Mouse (Mus musculus): Measurements from ENCODE around the gene Specc1. TPM values are rescaled to one million over a fixed set of nuclear protein-coding genes. Genes with fewer than 3 reads are reported as not detected.

The Specc1 gene
- polyA plus RNA-seq, 1 experiment = 2.1 TPM

GRCm38 (mm10) chr11:62045964-62046363, 89.4 kb downstream of the Specc1 start:
- no peak for DNase-seq
- Histone ChIP-seq H3K27me3 (ENCODE audit: control insufficient read depth, insufficient read depth, low read length) (no peaks in the 10 kb centered on the region), H3K4me3 (ENCODE audit: control insufficient read depth, insufficient read depth, low read length) (no peak overlapping the region), H3K36me3 (ENCODE audit: control insufficient read depth, insufficient read depth, low read length) (no peaks in the 10 kb centered on the region), H3K27ac (ENCODE audit: control insufficient read depth, insufficient read depth, low read length) (no peak overlapping the region), H3K4me1 (replicated peaks; ENCODE audit: control insufficient read depth, insufficient read depth, low read length) (no peaks in the 10 kb centered on the region)
- 88% methylated on average over 2 of the region's 2 CpGs for WGBS
- TF ChIP-seq POLR2A (IDR thresholded peaks at IDR 0.05; ENCODE audit: control insufficient read depth, extremely low read depth, insufficient read depth, low read length, poor library complexity) (no peak), CTCF (IDR thresholded peaks at IDR 0.05; ENCODE audit: borderline replicate concordance, control insufficient read depth, extremely low read depth, insufficient read depth, low read length, poor library complexity) (no peak)

- Histone ChIP-seq H3K36me3 (ENCODE audit: control insufficient read depth, insufficient read depth, low read length) (no peaks in the 10 kb centered on the region), H3K4me1 (replicated peaks; ENCODE audit: control insufficient read depth, insufficient read depth, low read length) (no peaks in the 10 kb centered on the region), H3K27ac (ENCODE audit: control insufficient read depth, insufficient read depth, low read length) (no peak overlapping the region), H3K27me3 (ENCODE audit: control insufficient read depth, insufficient read depth, low read length) (no peaks in the 10 kb centered on the region), H3K4me3 (ENCODE audit: control insufficient read depth, insufficient read depth, low read length) (no peak overlapping the region)
- WGBS = 60% methylated on average over 9 of the region's 9 CpGs
- peak; percentile 56 for DNase-seq
- TF ChIP-seq CTCF (IDR thresholded peaks at IDR 0.05; ENCODE audit: borderline replicate concordance, control insufficient read depth, extremely low read depth, insufficient read depth, low read length, poor library complexity) = no peak
- TF ChIP-seq POLR2A (IDR thresholded peaks at IDR 0.05; ENCODE audit: control insufficient read depth, extremely low read depth, insufficient read depth, low read length, poor library complexity) = no peak
These were observed 91.5 kb downstream of the Specc1 start for GRCm38 (mm10) chr11:62047817-62048640.

- Histone ChIP-seq H3K27me3 (ENCODE audit: control insufficient read depth, insufficient read depth, low read length) (no peaks in the 10 kb centered on the region), H3K4me3 (ENCODE audit: control insufficient read depth, insufficient read depth, low read length) (no peak overlapping the region), H3K4me1 (replicated peaks; ENCODE audit: control insufficient read depth, insufficient read depth, low read length) (no peaks in the 10 kb centered on the region), H3K36me3 (ENCODE audit: control insufficient read depth, insufficient read depth, low read length) (no peaks in the 10 kb centered on the region), H3K27ac (ENCODE audit: control insufficient read depth, insufficient read depth, low read length) (no peak overlapping the region)
- DNase-seq = no peak
- TF ChIP-seq CTCF (IDR thresholded peaks at IDR 0.05; ENCODE audit: borderline replicate concordance, control insufficient read depth, extremely low read depth, insufficient read depth, low read length, poor library complexity) (no peak), POLR2A (IDR thresholded peaks at IDR 0.05; ENCODE audit: control insufficient read depth, extremely low read depth, insufficient read depth, low read length, poor library complexity) (no peak)
These were observed 92.6 kb downstream of the Specc1 start for GRCm38 (mm10) chr11:62049170-62049569.

GRCm38 (mm10) chr11:62050356-62051330, 94.1 kb downstream of the Specc1 start:
- H3K36me3 ChIP-seq (ENCODE audit: control insufficient read depth, insufficient read depth, low read length) = no peaks in the 10 kb centered on the region
- TF ChIP-seq CTCF (IDR thresholded peaks at IDR 0.05; ENCODE audit: borderline replicate concordance, control insufficient read depth, extremely low read depth, insufficient read depth, low read length, poor library complexity) (no peak), POLR2A (IDR thresholded peaks at IDR 0.05; ENCODE audit: control insufficient read depth, extremely low read depth, insufficient read depth, low read length, poor library complexity) (no peak)
- no peak overlapping the region for H3K4me3 ChIP-seq (ENCODE audit: control insufficient read depth, insufficient read depth, low read length)
- DNase-seq = no peak
- no peaks in the 10 kb centered on the region for H3K4me1 ChIP-seq (replicated peaks; ENCODE audit: control insufficient read depth, insufficient read depth, low read length)
- no peaks in the 10 kb centered on the region for H3K27me3 ChIP-seq (ENCODE audit: control insufficient read depth, insufficient read depth, low read length)
- no peak overlapping the region for H3K27ac ChIP-seq (ENCODE audit: control insufficient read depth, insufficient read depth, low read length)
- WGBS = 82% methylated on average over 8 of the region's 8 CpGs

- no peak for DNase-seq
- no peaks in the 10 kb centered on the region for H3K4me1 ChIP-seq (replicated peaks; ENCODE audit: control insufficient read depth, insufficient read depth, low read length)
- 82% methylated on average over 4 of the region's 4 CpGs for WGBS
- no peaks in the 10 kb centered on the region for H3K36me3 ChIP-seq (ENCODE audit: control insufficient read depth, insufficient read depth, low read length)
- TF ChIP-seq CTCF (IDR thresholded peaks at IDR 0.05; ENCODE audit: borderline replicate concordance, control insufficient read depth, extremely low read depth, insufficient read depth, low read length, poor library complexity) (no peak), POLR2A (IDR thresholded peaks at IDR 0.05; ENCODE audit: control insufficient read depth, extremely low read depth, insufficient read depth, low read length, poor library complexity) (no peak)
- H3K4me3 ChIP-seq (ENCODE audit: control insufficient read depth, insufficient read depth, low read length) = no peak overlapping the region
- no peak overlapping the region for H3K27ac ChIP-seq (ENCODE audit: control insufficient read depth, insufficient read depth, low read length)
- no peaks in the 10 kb centered on the region for H3K27me3 ChIP-seq (ENCODE audit: control insufficient read depth, insufficient read depth, low read length)
These were observed 94.9 kb downstream of the Specc1 start for GRCm38 (mm10) chr11:62051487-62051886.

GRCm38 (mm10) chr11:62053928-62054327, 97.4 kb downstream of the Specc1 start:
- no peaks in the 10 kb centered on the region for H3K4me1 ChIP-seq (replicated peaks; ENCODE audit: control insufficient read depth, insufficient read depth, low read length)
- H3K27ac ChIP-seq (ENCODE audit: control insufficient read depth, insufficient read depth, low read length) = no peak overlapping the region
- no peak for DNase-seq
- no peak overlapping the region for H3K4me3 ChIP-seq (ENCODE audit: control insufficient read depth, insufficient read depth, low read length)
- TF ChIP-seq CTCF (IDR thresholded peaks at IDR 0.05; ENCODE audit: borderline replicate concordance, control insufficient read depth, extremely low read depth, insufficient read depth, low read length, poor library complexity) (no peak), POLR2A (IDR thresholded peaks at IDR 0.05; ENCODE audit: control insufficient read depth, extremely low read depth, insufficient read depth, low read length, poor library complexity) (no peak)
- H3K36me3 ChIP-seq (ENCODE audit: control insufficient read depth, insufficient read depth, low read length) = no peaks in the 10 kb centered on the region
- no peaks in the 10 kb centered on the region for H3K27me3 ChIP-seq (ENCODE audit: control insufficient read depth, insufficient read depth, low read length)
- 95% methylated on average over 9 of the region's 9 CpGs for WGBS
